Mouse (Mus musculus): Measurements from ENCODE around the gene Cyct. TPM values are rescaled to one million over a fixed set of nuclear protein-coding genes. Genes with fewer than 3 reads are reported as not detected.

The Cyct gene
- total and polyA plus RNA-seq, 3 experiments, result 0.33 TPM; not detected in 2

DNA sequence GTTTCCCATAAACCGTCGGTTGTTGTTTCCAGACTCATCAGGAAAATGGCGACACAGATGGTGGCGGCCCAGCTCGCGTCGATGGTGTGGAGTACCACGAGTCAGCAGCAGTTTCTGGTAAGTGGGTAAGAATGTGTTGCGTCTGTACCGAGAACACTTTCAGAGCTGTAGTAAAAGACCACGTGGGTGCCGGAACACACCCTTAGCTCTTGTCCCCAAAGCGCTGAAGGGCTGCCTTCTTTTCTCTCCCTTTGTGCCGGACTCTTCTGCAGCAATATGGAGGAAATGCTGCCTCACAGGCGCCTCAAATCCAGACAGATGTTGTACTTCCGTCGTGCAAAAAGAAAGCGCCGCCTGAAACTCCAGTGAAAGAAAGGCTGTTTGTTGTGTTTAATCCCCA lies 18.4 kb upstream of the Cyct start:
- Histone ChIP-seq H3K9ac (ENCODE audit: control insufficient read depth, low read depth, low read length, poor library complexity, severe bottlenecking) (no peak overlapping the region), H3K79me2 (ENCODE audit: control insufficient read depth, insufficient read depth, low read length, poor library complexity) (no peaks in the 10 kb centered on the region; the same call in 1 of the 2 replicates), H3K4me3 (ENCODE audit: control insufficient read depth in 1 of 2, insufficient read depth in 1 of 2, low read depth in 2 of 2, low read length in 2 of 2) (no peak overlapping the region), H3K27ac (ENCODE audit: control insufficient read depth, low read depth, low read length) (no peak overlapping the region), H3K27me3 (ENCODE audit: control insufficient read depth in 1 of 2, insufficient read depth in 2 of 2, low read length in 2 of 2) (no peaks in the 10 kb centered on the region), H3K9me3 (replicated peaks; ENCODE audit: insufficient read depth, low read length) (no peaks in the 10 kb centered on the region), H3K4me1 (ENCODE audit: control insufficient read depth in 1 of 2, insufficient read depth in 2 of 2, low read length in 2 of 2) (no peaks in the 10 kb centered on the region), H3K36me3 (ENCODE audit: control insufficient read depth in 1 of 2, insufficient read depth in 2 of 2, low read length in 2 of 2) (peaks cover 0 to 20% of the 10 kb centered on the region in 2 experiments; a peak in 2 of 4 replicates)
- no peak for TF ChIP-seq TBP (IDR thresholded peaks at IDR 0.05; ENCODE audit: low read depth, low read length)
- no peak for DNase-seq (ENCODE audit: low read depth, low spot score)

DNA sequence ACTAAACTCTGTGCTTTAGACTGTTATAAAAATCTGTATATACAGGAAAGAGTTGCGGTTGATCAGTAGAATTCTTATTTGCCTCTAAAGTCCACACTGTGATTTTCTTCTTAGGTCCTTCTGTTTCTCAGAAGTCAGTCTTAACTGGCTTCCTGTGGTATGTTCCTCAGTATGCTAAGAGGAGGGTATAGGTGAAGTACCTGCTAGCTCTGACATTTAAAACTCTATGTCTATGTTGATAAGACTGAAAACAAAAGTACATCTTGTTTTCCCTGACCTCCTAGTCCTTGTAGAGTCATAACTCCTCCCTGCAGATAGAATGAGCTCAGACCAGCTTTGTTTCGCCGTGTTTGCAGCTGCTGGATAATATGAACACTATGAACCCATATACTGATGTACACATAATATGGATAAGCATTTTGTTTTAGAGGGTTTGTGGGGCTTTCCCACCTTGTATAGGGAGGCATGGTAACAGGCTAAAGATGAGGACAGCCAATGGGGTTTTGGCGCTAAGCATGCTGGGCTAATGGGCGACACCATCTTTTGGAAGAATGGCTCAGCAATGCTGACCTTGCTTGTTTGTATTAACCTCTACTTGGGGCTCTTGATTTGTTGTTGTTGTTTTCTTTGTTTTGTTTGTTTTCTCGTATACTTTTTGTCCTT lies 14.4 kb upstream of the Cyct start:
- Histone ChIP-seq H3K9ac (ENCODE audit: control insufficient read depth, low read depth, low read length, poor library complexity, severe bottlenecking) (no peak overlapping the region), H3K79me2 (ENCODE audit: control insufficient read depth, insufficient read depth, low read length, poor library complexity) (peaks cover 12% of the 10 kb centered on the region), H3K27me3 (ENCODE audit: control insufficient read depth in 1 of 2, insufficient read depth in 2 of 2, low read length in 2 of 2) (no peaks in the 10 kb centered on the region), H3K27ac (ENCODE audit: control insufficient read depth, low read depth, low read length) (no peak overlapping the region), H3K4me1 (ENCODE audit: control insufficient read depth in 1 of 2, insufficient read depth in 2 of 2, low read length in 2 of 2) (peaks cover 3 to 6% of the 10 kb centered on the region in 2 experiments), H3K9me3 (replicated peaks; ENCODE audit: insufficient read depth, low read length) (no peaks in the 10 kb centered on the region), H3K4me3 (ENCODE audit: control insufficient read depth in 1 of 2, insufficient read depth in 1 of 2, low read depth in 2 of 2, low read length in 2 of 2) (no peak overlapping the region), H3K36me3 (ENCODE audit: control insufficient read depth in 1 of 2, insufficient read depth in 2 of 2, low read length in 2 of 2) (peaks cover 9 to 17% of the 10 kb centered on the region in 2 experiments)
- no peak for DNase-seq (ENCODE audit: low read depth, low spot score)
- TF ChIP-seq ZNF384 (IDR thresholded peaks at IDR 0.05; ENCODE audit: low read depth, low read length), result no peak
- no peak for TF ChIP-seq TAL1 (IDR thresholded peaks at IDR 0.05; ENCODE audit: low read length)
- no peak for TF ChIP-seq MYC (IDR thresholded peaks at IDR 0.05; ENCODE audit: low read depth, low read length)
- TF ChIP-seq MYB (IDR thresholded peaks at IDR 0.05; ENCODE audit: low read depth, low read length), result no peak
- no peak for TF ChIP-seq USF1 (IDR thresholded peaks at IDR 0.05; ENCODE audit: low read depth, low read length)
- no peak for TF ChIP-seq HCFC1 (IDR thresholded peaks at IDR 0.05; ENCODE audit: low read depth, low read length)
- TF ChIP-seq NELFE (IDR thresholded peaks at IDR 0.05; ENCODE audit: low read depth, low read length), result no peak
- TF ChIP-seq ELF1 (IDR thresholded peaks at IDR 0.05; ENCODE audit: low read depth, low read length), result no peak
- TF ChIP-seq CHD2 (IDR thresholded peaks at IDR 0.05; ENCODE audit: low read length), result no peak
- no peak for TF ChIP-seq SIN3A (IDR thresholded peaks at IDR 0.05; ENCODE audit: low read length)
- TF ChIP-seq NRF1 (IDR thresholded peaks at IDR 0.05; ENCODE audit: insufficient read depth, low read depth, low read length, poor library complexity, severe bottlenecking), result no peak
- TF ChIP-seq RCOR1 (IDR thresholded peaks at IDR 0.05; ENCODE audit: low read depth, low read length), result no peak
- no peak for TF ChIP-seq CHD1 (IDR thresholded peaks at IDR 0.05; ENCODE audit: low read depth, low read length)

GRCm38 (mm10) chr2:76372244-76372643 lies 12.0 kb upstream of the Cyct start:
- peak; percentile 88 for DNase-seq (ENCODE audit: low read depth, low spot score)
- Histone ChIP-seq H3K9me3 (replicated peaks; ENCODE audit: insufficient read depth, low read length) (no peaks in the 10 kb centered on the region), H3K4me3 (ENCODE audit: control insufficient read depth in 1 of 2, insufficient read depth in 1 of 2, low read depth in 2 of 2, low read length in 2 of 2) (peak overlapping the region in 1 of 2 experiments; percentile 13; a peak in 2 of 4 replicates), H3K9ac (ENCODE audit: control insufficient read depth, low read depth, low read length, poor library complexity, severe bottlenecking) (peak overlapping the region; percentile 3; the same call in 1 of the 2 replicates), H3K79me2 (ENCODE audit: control insufficient read depth, insufficient read depth, low read length, poor library complexity) (peaks cover 12% of the 10 kb centered on the region), H3K4me1 (ENCODE audit: control insufficient read depth in 1 of 2, insufficient read depth in 2 of 2, low read length in 2 of 2) (peaks cover 3 to 17% of the 10 kb centered on the region in 2 experiments), H3K27me3 (ENCODE audit: control insufficient read depth in 1 of 2, insufficient read depth in 2 of 2, low read length in 2 of 2) (no peaks in the 10 kb centered on the region), H3K27ac (ENCODE audit: control insufficient read depth, low read depth, low read length) (peak overlapping the region; percentile 71), H3K36me3 (ENCODE audit: control insufficient read depth in 1 of 2, insufficient read depth in 2 of 2, low read length in 2 of 2) (peaks cover 4 to 22% of the 10 kb centered on the region in 2 experiments)
- TF ChIP-seq JUND (IDR thresholded peaks at IDR 0.05; ENCODE audit: low read depth, low read length), result peak; percentile 96
- TF ChIP-seq KAT2A (conservative IDR thresholded peaks at IDR 0.05; ENCODE audit: low read depth, low read length), result peak; percentile 31; the same call in 1 of the 2 replicates
- TF ChIP-seq MYB (IDR thresholded peaks at IDR 0.05; ENCODE audit: low read depth, low read length), result peak; percentile 78
- no peak for TF ChIP-seq NRF1 (IDR thresholded peaks at IDR 0.05; ENCODE audit: insufficient read depth, low read depth, low read length, poor library complexity, severe bottlenecking)
- TF ChIP-seq SMC3 (IDR thresholded peaks at IDR 0.05; ENCODE audit: low read depth, low read length), result no peak
- peak; percentile 74; the same call in 1 of the 2 replicates for TF ChIP-seq CHD1 (IDR thresholded peaks at IDR 0.05; ENCODE audit: low read depth, low read length)
- TF ChIP-seq TAL1 (IDR thresholded peaks at IDR 0.05; ENCODE audit: low read length), result peak; percentile 80
- no peak for TF ChIP-seq POLR2AphosphoS5 (IDR thresholded peaks at IDR 0.05; ENCODE audit: borderline replicate concordance, low read depth, low read length)
- TF ChIP-seq POLR2AphosphoS2 (IDR thresholded peaks at IDR 0.05; ENCODE audit: low read length), result peak; percentile 42; the same call in 1 of the 2 replicates
- TF ChIP-seq USF1 (IDR thresholded peaks at IDR 0.05; ENCODE audit: low read depth, low read length), result peak; percentile 92
- TF ChIP-seq POLR2A (IDR thresholded peaks at IDR 0.05; ENCODE audit: control insufficient read depth in 1 of 2, insufficient read depth in 1 of 2, low read depth in 1 of 2, low read length in 2 of 2, poor library complexity in 1 of 2), result 0 out of 4 replicates have a peak, but pooled peaks of 1 of the 2 experiments have one; percentile 17
- TF ChIP-seq GATA1 (IDR thresholded peaks at IDR 0.05; ENCODE audit: low read depth, low read length), result peak; percentile 93
- TF ChIP-seq ZMIZ1 (IDR thresholded peaks at IDR 0.05; ENCODE audit: low read depth, low read length), result no peak
- TF ChIP-seq RAD21 (IDR thresholded peaks at IDR 0.05; ENCODE audit: low read depth, low read length), result no peak
- TF ChIP-seq RCOR1 (IDR thresholded peaks at IDR 0.05; ENCODE audit: low read depth, low read length), result peak; percentile 98
- TF ChIP-seq MYC (IDR thresholded peaks at IDR 0.05; ENCODE audit: low read depth, low read length), result peak; percentile 93
- 0 out of 2 replicates have a peak, but pooled peaks have one; percentile 42 for TF ChIP-seq HCFC1 (IDR thresholded peaks at IDR 0.05; ENCODE audit: low read depth, low read length)
- TF ChIP-seq MXI1 (IDR thresholded peaks at IDR 0.05; ENCODE audit: low read depth, low read length), result peak; percentile 91
